Mouse (Mus musculus): ENCODE results near the gene Cfap36. TPM values are rescaled to one million over a fixed set of nuclear protein-coding genes. Genes with fewer than 3 reads are reported as not detected.

The Cfap36 gene
- polyA plus RNA-seq, 1 experiment from 2014 or later = 44.8 TPM

- peaks cover 9% of the 10 kb centered on the region; the same call in 1 of the 2 replicates for H3K4me1 ChIP-seq (ENCODE audit: control insufficient read depth, insufficient read depth, low read length)
- WGBS = 83% methylated on average over 4 of the region's 4 CpGs
- H3K36me3 ChIP-seq (ENCODE audit: control insufficient read depth, insufficient read depth, low read length) = no peaks in the 10 kb centered on the region
- no peak overlapping the region for H3K9ac ChIP-seq (ENCODE audit: low read length)
- H3K4me3 ChIP-seq (replicated peaks; ENCODE audit: low read length) = no peak overlapping the region
- no peaks in the 10 kb centered on the region for H3K27me3 ChIP-seq (ENCODE audit: control insufficient read depth, insufficient read depth, low read length)
- no peaks in the 10 kb centered on the region for H3K9me3 ChIP-seq (replicated peaks; ENCODE audit: control insufficient read depth, low read length)
- no peak for ATAC-seq (ENCODE audit: insufficient read depth, low FRiP score)
- no peak overlapping the region for H3K4me2 ChIP-seq (ENCODE audit: low read depth, low read length)
- no peak overlapping the region for H3K27ac ChIP-seq (ENCODE audit: low read length)
Observed at GRCm38 (mm10) chr11:29241961-29242360, 5.2 kb downstream of the Cfap36 start.

- WGBS = 94% methylated on average over 1 of the region's 1 CpGs
- H3K27me3 ChIP-seq (ENCODE audit: control insufficient read depth, insufficient read depth, low read length) = no peaks in the 10 kb centered on the region
- H3K27ac ChIP-seq (ENCODE audit: low read length) = no peak overlapping the region
- no peak overlapping the region for H3K4me3 ChIP-seq (replicated peaks; ENCODE audit: low read length)
- H3K4me2 ChIP-seq (ENCODE audit: low read depth, low read length) = no peak overlapping the region
- no peak for ATAC-seq (ENCODE audit: insufficient read depth, low FRiP score)
- no peaks in the 10 kb centered on the region for H3K36me3 ChIP-seq (ENCODE audit: control insufficient read depth, insufficient read depth, low read length)
- no peaks in the 10 kb centered on the region for H3K4me1 ChIP-seq (ENCODE audit: control insufficient read depth, insufficient read depth, low read length)
- H3K9ac ChIP-seq (ENCODE audit: low read length) = no peak overlapping the region
- no peaks in the 10 kb centered on the region for H3K9me3 ChIP-seq (replicated peaks; ENCODE audit: control insufficient read depth, low read length)
Observed at GRCm38 (mm10) chr11:29239353-29239752, 7.9 kb downstream of the Cfap36 start.

- Histone ChIP-seq H3K9ac (ENCODE audit: low read length) (no peak overlapping the region), H3K9me3 (replicated peaks; ENCODE audit: control insufficient read depth, low read length) (no peaks in the 10 kb centered on the region), H3K4me1 (ENCODE audit: control insufficient read depth, insufficient read depth, low read length) (no peaks in the 10 kb centered on the region), H3K4me2 (ENCODE audit: low read depth, low read length) (no peak overlapping the region), H3K27ac (ENCODE audit: low read length) (no peak overlapping the region), H3K27me3 (ENCODE audit: control insufficient read depth, insufficient read depth, low read length) (no peaks in the 10 kb centered on the region), H3K36me3 (ENCODE audit: control insufficient read depth, insufficient read depth, low read length) (no peaks in the 10 kb centered on the region), H3K4me3 (replicated peaks; ENCODE audit: low read length) (no peak overlapping the region)
- 87% methylated on average over 3 of the region's 3 CpGs for WGBS
- ATAC-seq (ENCODE audit: insufficient read depth, low FRiP score) = no peak
Observed at GRCm38 (mm10) chr11:29238551-29238950, 8.7 kb downstream of the Cfap36 start.

GRCm38 (mm10) chr11:29238047-29238446, 9.2 kb downstream of the Cfap36 start:
- ATAC-seq (ENCODE audit: insufficient read depth, low FRiP score) = no peak
- H3K4me3 ChIP-seq (replicated peaks; ENCODE audit: low read length) = no peak overlapping the region
- H3K36me3 ChIP-seq (ENCODE audit: control insufficient read depth, insufficient read depth, low read length) = no peaks in the 10 kb centered on the region
- H3K27me3 ChIP-seq (ENCODE audit: control insufficient read depth, insufficient read depth, low read length) = no peaks in the 10 kb centered on the region
- no peak overlapping the region for H3K4me2 ChIP-seq (ENCODE audit: low read depth, low read length)
- no peaks in the 10 kb centered on the region for H3K9me3 ChIP-seq (replicated peaks; ENCODE audit: control insufficient read depth, low read length)
- H3K4me1 ChIP-seq (ENCODE audit: control insufficient read depth, insufficient read depth, low read length) = no peaks in the 10 kb centered on the region
- no peak overlapping the region for H3K27ac ChIP-seq (ENCODE audit: low read length)
- no peak overlapping the region for H3K9ac ChIP-seq (ENCODE audit: low read length)

GRCm38 (mm10) chr11:29237364-29237763, 9.8 kb downstream of the Cfap36 start:
- H3K4me1 ChIP-seq (ENCODE audit: control insufficient read depth, insufficient read depth, low read length) = no peaks in the 10 kb centered on the region
- H3K4me2 ChIP-seq (ENCODE audit: low read depth, low read length) = no peak overlapping the region
- no peaks in the 10 kb centered on the region for H3K9me3 ChIP-seq (replicated peaks; ENCODE audit: control insufficient read depth, low read length)
- H3K9ac ChIP-seq (ENCODE audit: low read length) = no peak overlapping the region
- no peak overlapping the region for H3K4me3 ChIP-seq (replicated peaks; ENCODE audit: low read length)
- H3K27ac ChIP-seq (ENCODE audit: low read length) = no peak overlapping the region
- no peak for ATAC-seq (ENCODE audit: insufficient read depth, low FRiP score)
- no peaks in the 10 kb centered on the region for H3K36me3 ChIP-seq (ENCODE audit: control insufficient read depth, insufficient read depth, low read length)
- H3K27me3 ChIP-seq (ENCODE audit: control insufficient read depth, insufficient read depth, low read length) = no peaks in the 10 kb centered on the region

GRCm38 (mm10) chr11:29233569-29233968, 13.6 kb downstream of the Cfap36 start:
- H3K9me3 ChIP-seq (replicated peaks; ENCODE audit: control insufficient read depth, low read length) = no peaks in the 10 kb centered on the region
- ATAC-seq (ENCODE audit: insufficient read depth, low FRiP score) = no peak
- no peaks in the 10 kb centered on the region for H3K27me3 ChIP-seq (ENCODE audit: control insufficient read depth, insufficient read depth, low read length)
- 76% methylated on average over 1 of the region's 1 CpGs for WGBS
- H3K27ac ChIP-seq (ENCODE audit: low read length) = no peak overlapping the region
- H3K4me1 ChIP-seq (ENCODE audit: control insufficient read depth, insufficient read depth, low read length) = no peaks in the 10 kb centered on the region
- no peak overlapping the region for H3K9ac ChIP-seq (ENCODE audit: low read length)
- no peak overlapping the region for H3K4me3 ChIP-seq (replicated peaks; ENCODE audit: low read length)
- peaks cover 5% of the 10 kb centered on the region; the same call in 1 of the 2 replicates for H3K36me3 ChIP-seq (ENCODE audit: control insufficient read depth, insufficient read depth, low read length)
- no peak overlapping the region for H3K4me2 ChIP-seq (ENCODE audit: low read depth, low read length)

- Histone ChIP-seq H3K9ac (ENCODE audit: low read length) (no peak overlapping the region), H3K4me2 (ENCODE audit: low read depth, low read length) (no peak overlapping the region), H3K27me3 (ENCODE audit: control insufficient read depth, insufficient read depth, low read length) (no peaks in the 10 kb centered on the region), H3K4me1 (ENCODE audit: control insufficient read depth, insufficient read depth, low read length) (no peaks in the 10 kb centered on the region), H3K9me3 (replicated peaks; ENCODE audit: control insufficient read depth, low read length) (no peaks in the 10 kb centered on the region), H3K4me3 (replicated peaks; ENCODE audit: low read length) (no peak overlapping the region), H3K27ac (ENCODE audit: low read length) (no peak overlapping the region), H3K36me3 (ENCODE audit: control insufficient read depth, insufficient read depth, low read length) (peaks cover 7% of the 10 kb centered on the region)
- WGBS = 90% methylated on average over 2 of the region's 2 CpGs
- ATAC-seq (ENCODE audit: insufficient read depth, low FRiP score) = no peak
Observed at GRCm38 (mm10) chr11:29228957-29229356, 18.3 kb downstream of the Cfap36 start.

GRCm38 (mm10) chr11:29224754-29225153, 22.5 kb downstream of the Cfap36 start:
- Histone ChIP-seq H3K27me3 (ENCODE audit: control insufficient read depth, insufficient read depth, low read length) (no peaks in the 10 kb centered on the region), H3K4me3 (replicated peaks; ENCODE audit: low read length) (no peak overlapping the region), H3K4me1 (ENCODE audit: control insufficient read depth, insufficient read depth, low read length) (no peaks in the 10 kb centered on the region), H3K36me3 (ENCODE audit: control insufficient read depth, insufficient read depth, low read length) (peaks cover 20% of the 10 kb centered on the region), H3K4me2 (ENCODE audit: low read depth, low read length) (no peak overlapping the region), H3K9me3 (replicated peaks; ENCODE audit: control insufficient read depth, low read length) (no peaks in the 10 kb centered on the region), H3K27ac (ENCODE audit: low read length) (no peak overlapping the region), H3K9ac (ENCODE audit: low read length) (no peak overlapping the region)
- 80% methylated on average over 2 of the region's 2 CpGs for WGBS
- ATAC-seq (ENCODE audit: insufficient read depth, low FRiP score) = no peak

- H3K9me3 ChIP-seq (replicated peaks; ENCODE audit: control insufficient read depth, low read length) = no peaks in the 10 kb centered on the region
- H3K4me1 ChIP-seq (ENCODE audit: control insufficient read depth, insufficient read depth, low read length) = no peaks in the 10 kb centered on the region
- no peak overlapping the region for H3K27ac ChIP-seq (ENCODE audit: low read length)
- no peaks in the 10 kb centered on the region for H3K27me3 ChIP-seq (ENCODE audit: control insufficient read depth, insufficient read depth, low read length)
- peaks cover 24% of the 10 kb centered on the region for H3K36me3 ChIP-seq (ENCODE audit: control insufficient read depth, insufficient read depth, low read length)
- no peak for ATAC-seq (ENCODE audit: insufficient read depth, low FRiP score)
- no peak overlapping the region for H3K9ac ChIP-seq (ENCODE audit: low read length)
- 78% methylated on average over 5 of the region's 5 CpGs for WGBS
- no peak overlapping the region for H3K4me2 ChIP-seq (ENCODE audit: low read depth, low read length)
- H3K4me3 ChIP-seq (replicated peaks; ENCODE audit: low read length) = no peak overlapping the region
Observed at GRCm38 (mm10) chr11:29222310-29222709, 24.9 kb downstream of the Cfap36 start.

- no peaks in the 10 kb centered on the region for H3K4me1 ChIP-seq (ENCODE audit: control insufficient read depth, insufficient read depth, low read length)
- H3K27me3 ChIP-seq (ENCODE audit: control insufficient read depth, insufficient read depth, low read length) = no peaks in the 10 kb centered on the region
- no peak overlapping the region for H3K4me2 ChIP-seq (ENCODE audit: low read depth, low read length)
- H3K36me3 ChIP-seq (ENCODE audit: control insufficient read depth, insufficient read depth, low read length) = peaks cover 28% of the 10 kb centered on the region
- H3K9me3 ChIP-seq (replicated peaks; ENCODE audit: control insufficient read depth, low read length) = no peaks in the 10 kb centered on the region
- no peak overlapping the region for H3K4me3 ChIP-seq (replicated peaks; ENCODE audit: low read length)
- H3K9ac ChIP-seq (ENCODE audit: low read length) = no peak overlapping the region
- H3K27ac ChIP-seq (ENCODE audit: low read length) = no peak overlapping the region
- no peak for ATAC-seq (ENCODE audit: insufficient read depth, low FRiP score)
Observed at GRCm38 (mm10) chr11:29219055-29219454, 28.2 kb downstream of the Cfap36 start.
